Mouse (Mus musculus) myocyte (in vitro differentiated cells): ENCODE measurements around the gene Hbb-y.

Experiments used
- CEBPB ChIP-seq: IDR thresholded peaks from 2 replicates; pipeline ENCODE4 v1.6.1; 2011; ENCODE audit warnings: mild to moderate bottlenecking, moderate library complexity; ENCODE audit not compliant: poor library complexity, insufficient read depth, severe bottlenecking
- MAX ChIP-seq: IDR thresholded peaks from one replicate; pipeline ENCODE4 v1.6.1; 2011; ENCODE audit warnings: low read depth, mild to moderate bottlenecking, control low read depth
- MYOG ChIP-seq, 3 experiments: IDR thresholded peaks; one replicate each; pipeline ENCODE4 v1.6.1; 2011; ENCODE audit warnings: control low read depth in 2 of 3, low read depth in 2 of 3, mild to moderate bottlenecking in 2 of 3; ENCODE audit not compliant: insufficient read length in 2 of 3, control insufficient read depth in 1 of 3, insufficient read depth in 1 of 3
- POLR2A ChIP-seq: IDR thresholded peaks from one replicate; pipeline ENCODE4 v1.6.1; 2011; ENCODE audit warnings: low read depth, mild to moderate bottlenecking, control low read depth, moderate library complexity; ENCODE audit not compliant: insufficient read length
- POLR2AphosphoS2 ChIP-seq: IDR thresholded peaks from one replicate; pipeline ENCODE4 v1.6.1; 2011; ENCODE audit warnings: low read depth, control low read depth; ENCODE audit not compliant: insufficient read length
- TCF3 ChIP-seq: IDR thresholded peaks from one replicate; pipeline ENCODE4 v1.6.1; 2011; ENCODE audit warnings: low read depth, control low read depth; ENCODE audit not compliant: insufficient read length
- USF1 ChIP-seq: IDR thresholded peaks from one replicate; pipeline ENCODE4 v1.6.1; 2011; ENCODE audit warnings: low read depth, mild to moderate bottlenecking, control low read depth, moderate library complexity

- TF ChIP-seq USF1 = no peak
- no peak for TF ChIP-seq MAX
- TF ChIP-seq POLR2A = no peak
- no peak for TF ChIP-seq MYOG (IDR thresholded peaks at IDR 0.05; ENCODE audit: control insufficient read depth in 1 of 3, insufficient read depth in 1 of 3, insufficient read length in 2 of 3, low read depth in 2 of 3)
- TF ChIP-seq POLR2AphosphoS2 = no peak
- TF ChIP-seq TCF3 = no peak
- TF ChIP-seq CEBPB = no peak
These were observed 41.4 kb upstream of the Hbb-y start, which contains the start of gene Olfr64 for GRCm38 (mm10) chr7:103894385-103894784.
